Mouse (Mus musculus): ENCODE results near the gene Slc35e3. TPM values are rescaled to one million over a fixed set of nuclear protein-coding genes. Genes with fewer than 3 reads are reported as not detected.

The Slc35e3 gene
- 34.1 and 37.4 TPM in 2 replicates for polyA plus RNA-seq (2016; fragmentation: Nextera tagmentation; extraction: Ambion mirVana)

DNA sequence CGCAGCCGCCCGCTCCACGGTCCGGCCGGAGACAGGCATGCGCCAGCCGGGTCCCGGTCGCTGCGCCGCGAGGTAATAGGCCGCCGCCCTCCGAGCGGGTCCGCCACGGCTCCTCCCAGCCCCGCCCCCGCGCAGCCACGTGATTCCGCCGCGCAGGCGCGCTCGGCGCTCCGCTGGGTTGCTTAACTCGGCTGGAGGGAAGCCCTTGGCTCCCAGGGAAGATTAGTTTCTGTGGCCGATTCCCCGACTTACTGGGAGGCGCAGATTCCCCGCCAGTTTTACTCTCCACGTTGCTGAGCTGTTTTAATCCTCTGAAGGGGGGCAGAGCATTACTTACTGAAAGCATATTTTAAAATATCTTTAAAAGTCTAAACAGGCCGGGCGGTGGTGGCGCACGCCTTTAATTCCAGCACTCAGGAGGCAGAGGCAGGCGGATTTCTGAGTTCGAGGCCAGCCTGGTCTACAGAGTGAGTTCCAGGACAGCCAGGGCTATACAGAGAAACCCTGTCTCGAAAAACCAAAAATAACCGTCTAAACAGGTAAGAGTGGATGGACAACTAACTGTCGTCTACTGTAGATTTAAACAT, at the start of gene Slc35e3:
Gene Slc35e3, minus strand, starts transcription at position 69 of the 587 bp plus-strand sequence.
- peak; percentile 98 for ATAC-seq (ENCODE audit: low FRiP score)
- H3K27ac ChIP-seq, result peak within 1 kb of the TSS; percentile 63; the same call in 1 of the 2 replicates
- WGBS, result 15% methylated on average over 44 of the region's 46 CpGs
- peak within 1 kb of the TSS; percentile 71 for H3K9ac ChIP-seq
- H3K4me2 ChIP-seq, result peak within 1 kb of the TSS; percentile 64
- no peaks in the 10 kb centered on the region for H3K9me3 ChIP-seq
- peaks cover 25% of the 10 kb centered on the region for H3K36me3 ChIP-seq (replicated peaks)
- H3K4me1 ChIP-seq, result peaks cover 24% of the 10 kb centered on the region
- peak within 1 kb of the TSS; percentile 57 for H3K4me3 ChIP-seq (replicated peaks)
- H3K27me3 ChIP-seq, result no peaks in the 10 kb centered on the region

DNA sequence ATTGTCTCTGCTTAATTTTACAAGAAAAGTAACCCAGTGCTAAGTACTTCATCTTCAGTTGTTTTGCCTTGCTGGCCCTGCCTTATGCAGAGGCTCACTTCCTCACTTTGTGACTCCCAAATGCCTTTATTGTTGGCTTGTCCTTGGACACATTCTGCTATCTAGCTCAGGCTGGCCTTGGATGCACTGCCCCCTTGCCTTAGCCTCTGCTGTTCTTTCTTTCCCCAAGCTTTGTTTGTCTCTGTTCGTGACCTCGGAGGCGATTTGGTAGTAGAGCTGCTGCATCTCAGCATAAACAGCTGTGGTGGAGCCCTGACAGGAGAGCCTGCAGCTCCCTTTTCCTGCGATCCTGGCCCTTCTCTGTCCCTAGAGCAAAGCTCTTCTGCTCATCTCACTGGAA, 49.0 kb upstream of the Slc35e3 start:
- Histone ChIP-seq H3K36me3 (replicated peaks) (0 out of 2 replicates have a peak, but pooled peaks cover 2% of the 10 kb centered on the region), H3K9ac (no peak overlapping the region), H3K4me1 (peaks cover 16% of the 10 kb centered on the region), H3K9me3 (peaks cover 3% of the 10 kb centered on the region; the same call in 1 of the 2 replicates), H3K4me2 (no peak overlapping the region), H3K27ac (no peak overlapping the region), H3K4me3 (replicated peaks) (no peak overlapping the region), H3K27me3 (no peaks in the 10 kb centered on the region)
- WGBS, result 82% methylated on average over 4 of the region's 4 CpGs
- ATAC-seq (ENCODE audit: low FRiP score), result no peak

DNA sequence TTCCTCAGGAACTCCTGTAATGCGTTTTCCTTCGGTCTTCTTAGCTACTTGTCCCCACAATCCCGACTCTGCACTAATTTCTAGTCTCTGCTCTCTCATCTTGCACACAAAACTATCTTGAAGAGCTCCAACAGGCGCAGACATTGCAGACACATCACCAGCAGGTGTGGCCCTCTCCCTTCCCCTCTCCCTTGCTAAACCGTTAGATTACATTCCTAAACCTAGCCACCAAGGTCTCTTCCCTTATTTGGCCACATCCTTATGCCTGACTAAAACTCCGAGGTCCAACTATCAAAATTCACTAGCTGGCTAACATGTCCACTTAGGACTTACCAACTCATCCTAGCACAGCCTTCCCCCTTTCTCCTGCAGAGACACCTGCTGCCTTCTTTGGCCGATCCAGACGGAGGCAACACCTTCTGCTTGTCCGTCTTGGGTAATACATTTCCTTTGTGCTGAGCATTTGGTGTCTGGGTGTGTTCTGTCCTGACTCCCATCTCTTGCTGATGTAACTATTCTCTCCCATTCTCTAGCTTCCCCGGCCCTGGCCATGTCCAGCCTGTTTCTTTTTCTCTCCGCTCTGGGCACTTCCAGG, 47.4 kb upstream of the Slc35e3 start:
- Histone ChIP-seq H3K4me2 (peak overlapping the region; percentile 85), H3K9me3 (peaks cover 3% of the 10 kb centered on the region; the same call in 1 of the 2 replicates), H3K27me3 (no peaks in the 10 kb centered on the region), H3K9ac (no peak overlapping the region), H3K27ac (no peak overlapping the region), H3K4me3 (replicated peaks) (no peak overlapping the region; the same call in 1 of the 2 replicates), H3K36me3 (replicated peaks) (0 out of 2 replicates have a peak, but pooled peaks cover 6% of the 10 kb centered on the region), H3K4me1 (peaks cover 16% of the 10 kb centered on the region)
- no peak for ATAC-seq (ENCODE audit: low FRiP score)
- 80% methylated on average over 11 of the region's 11 CpGs for WGBS

DNA sequence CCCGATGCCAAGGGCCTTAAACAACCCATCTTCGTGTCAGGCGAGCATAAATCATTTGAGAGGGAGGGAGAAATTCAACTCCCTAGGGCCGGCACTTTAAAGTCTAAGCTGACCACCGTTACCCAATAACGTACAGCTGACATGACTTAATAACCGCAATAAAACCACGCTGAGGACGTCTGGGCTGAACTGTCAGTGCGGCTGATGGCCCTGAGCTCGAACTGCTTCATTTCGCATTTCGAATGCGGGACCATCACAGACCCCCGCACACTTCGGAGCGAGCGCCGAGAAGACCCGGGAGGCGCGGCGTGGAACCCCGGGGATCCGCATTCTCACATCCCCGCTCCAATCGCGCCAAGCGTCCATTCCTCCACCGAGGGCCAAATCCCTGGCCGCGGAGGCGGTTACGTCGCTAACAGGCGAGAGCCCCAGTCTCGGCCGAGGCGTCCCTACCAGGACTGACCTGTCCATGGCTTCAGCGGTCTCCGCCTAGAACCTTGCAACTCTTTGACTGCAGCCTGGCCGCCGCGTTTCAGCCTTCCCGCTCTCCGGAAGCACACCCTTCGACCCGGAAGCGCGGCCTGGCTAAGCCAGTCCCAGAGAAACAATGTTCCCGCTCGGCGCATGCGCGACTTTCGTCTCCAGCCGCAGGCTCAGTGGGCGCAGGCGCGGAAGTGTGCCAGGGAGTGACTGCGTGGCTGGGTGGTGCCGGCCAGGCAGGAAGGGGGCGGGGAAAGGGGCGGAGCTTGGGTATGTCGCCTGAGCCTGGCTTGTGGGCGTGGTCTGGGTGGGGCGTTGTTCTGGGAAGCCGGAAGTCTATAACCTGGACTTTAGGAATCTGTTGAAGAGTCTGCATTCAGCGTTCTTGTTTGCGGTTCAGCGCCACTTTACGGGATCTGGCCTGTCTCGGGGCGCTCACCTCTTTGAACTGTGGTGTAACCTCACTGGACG, 46.3 kb upstream of the Slc35e3 start, which contains the start of gene Nup107:
Gene Nup107, minus strand, starts transcription at position 565 of the 951 bp plus-strand sequence.
- WGBS, result under 1% methylated on average over 75 of the region's 75 CpGs

DNA sequence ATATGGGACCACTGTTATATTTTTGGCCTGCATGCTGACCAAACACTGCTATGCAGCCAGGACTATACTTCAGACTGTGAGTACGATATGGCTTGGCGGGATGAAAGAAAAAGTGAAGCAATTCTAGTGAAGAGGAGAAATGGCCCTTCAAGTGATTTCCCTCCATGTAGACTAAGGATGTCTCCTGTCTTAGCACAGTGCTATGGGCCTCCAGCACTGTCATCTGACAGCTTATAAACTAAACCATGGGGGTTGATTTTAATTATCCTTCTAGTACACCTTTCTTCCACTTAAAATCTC, 45.0 kb upstream of the Slc35e3 start:
- H3K9me3 ChIP-seq, result 0 out of 2 replicates have a peak, but pooled peaks cover under 1% of the 10 kb centered on the region
- peaks cover 16% of the 10 kb centered on the region for H3K4me1 ChIP-seq
- H3K4me2 ChIP-seq, result peak overlapping the region; percentile 85
- H3K4me3 ChIP-seq (replicated peaks), result peak overlapping the region; percentile 82
- 93% methylated on average over 2 of the region's 2 CpGs for WGBS
- H3K9ac ChIP-seq, result no peak overlapping the region
- H3K36me3 ChIP-seq (replicated peaks), result peaks cover 25% of the 10 kb centered on the region
- no peaks in the 10 kb centered on the region for H3K27me3 ChIP-seq
- H3K27ac ChIP-seq, result no peak overlapping the region
- no peak for ATAC-seq (ENCODE audit: low FRiP score)

More for the DNA sequence above, 46.3 kb upstream of the Slc35e3 start, which contains the start of gene Nup107:
- Histone ChIP-seq H3K27ac (peak within 1 kb of the TSS; percentile 69), H3K27me3 (no peaks in the 10 kb centered on the region), H3K4me3 (replicated peaks) (peak within 1 kb of the TSS; percentile 82), H3K9me3 (peaks cover 3% of the 10 kb centered on the region; the same call in 1 of the 2 replicates), H3K9ac (peak within 1 kb of the TSS; percentile 80), H3K4me1 (peaks cover 16% of the 10 kb centered on the region), H3K36me3 (replicated peaks) (peaks cover 12% of the 10 kb centered on the region), H3K4me2 (peak within 1 kb of the TSS; percentile 85)
- peak; percentile 99 for ATAC-seq (ENCODE audit: low FRiP score)

DNA sequence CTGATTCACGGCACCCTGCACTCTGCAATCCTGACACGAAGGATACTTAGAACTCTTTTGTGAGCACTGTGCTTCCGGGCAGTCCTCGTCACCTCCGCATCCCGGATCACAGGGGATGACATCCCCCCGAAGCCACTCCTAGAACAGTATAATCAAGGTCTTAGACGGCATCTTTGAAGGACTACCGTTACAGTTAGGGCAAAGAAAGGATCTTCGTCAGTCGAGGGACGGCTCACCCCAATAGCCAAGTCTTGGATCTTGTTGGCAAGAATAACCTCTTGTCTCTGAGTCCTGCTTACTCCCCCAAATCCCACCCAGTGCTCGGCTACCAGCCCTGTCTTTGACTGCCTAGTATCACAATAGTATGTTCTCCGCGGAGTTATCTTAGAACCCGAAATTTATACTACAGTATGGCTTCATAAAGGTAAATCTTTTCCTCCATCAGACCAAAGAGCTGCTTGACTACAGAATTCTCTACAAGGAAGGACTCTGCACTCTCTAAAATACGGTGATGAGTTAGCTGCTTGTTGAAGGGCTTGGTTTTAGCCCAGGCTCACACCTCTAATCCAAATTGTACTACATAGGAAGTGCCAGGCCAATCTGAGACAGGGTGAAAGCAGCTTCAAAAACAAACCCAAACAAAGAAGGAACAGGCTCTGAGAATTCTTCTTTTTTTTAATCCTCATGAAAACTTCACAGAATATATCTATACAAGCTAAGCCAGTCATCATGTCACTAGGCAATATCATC, 44.4 kb upstream of the Slc35e3 start:
- no peaks in the 10 kb centered on the region for H3K9me3 ChIP-seq
- no peak overlapping the region for H3K27ac ChIP-seq
- peaks cover 30% of the 10 kb centered on the region for H3K36me3 ChIP-seq (replicated peaks)
- ATAC-seq (ENCODE audit: low FRiP score), result no peak
- peak overlapping the region; percentile 85; the same call in 1 of the 2 replicates for H3K4me2 ChIP-seq
- H3K27me3 ChIP-seq, result no peaks in the 10 kb centered on the region
- 95% methylated on average over 17 of the region's 17 CpGs for WGBS
- H3K9ac ChIP-seq, result no peak overlapping the region
- peaks cover 16% of the 10 kb centered on the region for H3K4me1 ChIP-seq
- H3K4me3 ChIP-seq (replicated peaks), result no peak overlapping the region

DNA sequence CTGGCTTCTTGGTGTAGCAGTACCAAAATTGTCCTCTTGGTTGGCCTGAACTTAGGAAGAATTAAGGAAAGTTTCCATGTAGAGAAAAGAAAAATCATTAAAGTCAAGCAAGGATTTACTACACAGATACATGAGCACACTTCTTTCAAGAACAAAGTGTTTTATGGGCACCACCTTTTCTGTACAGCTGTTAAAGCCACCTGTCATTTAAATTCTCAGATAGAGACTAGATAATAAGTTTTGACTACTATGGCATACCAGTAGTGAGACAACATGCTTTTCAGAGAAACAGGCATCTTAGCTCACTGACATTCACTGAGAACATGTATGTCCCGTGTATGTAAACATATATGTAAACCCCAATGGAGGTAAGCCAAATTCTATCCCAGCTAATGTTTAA, 43.8 kb upstream of the Slc35e3 start:
- Histone ChIP-seq H3K9me3 (no peaks in the 10 kb centered on the region), H3K4me3 (replicated peaks) (no peak overlapping the region), H3K27ac (no peak overlapping the region), H3K27me3 (no peaks in the 10 kb centered on the region), H3K9ac (no peak overlapping the region), H3K4me1 (peaks cover 16% of the 10 kb centered on the region), H3K36me3 (replicated peaks) (peaks cover 34% of the 10 kb centered on the region), H3K4me2 (no peak overlapping the region)
- no peak for ATAC-seq (ENCODE audit: low FRiP score)
- WGBS, result 85% methylated on average over 1 of the region's 1 CpGs

DNA sequence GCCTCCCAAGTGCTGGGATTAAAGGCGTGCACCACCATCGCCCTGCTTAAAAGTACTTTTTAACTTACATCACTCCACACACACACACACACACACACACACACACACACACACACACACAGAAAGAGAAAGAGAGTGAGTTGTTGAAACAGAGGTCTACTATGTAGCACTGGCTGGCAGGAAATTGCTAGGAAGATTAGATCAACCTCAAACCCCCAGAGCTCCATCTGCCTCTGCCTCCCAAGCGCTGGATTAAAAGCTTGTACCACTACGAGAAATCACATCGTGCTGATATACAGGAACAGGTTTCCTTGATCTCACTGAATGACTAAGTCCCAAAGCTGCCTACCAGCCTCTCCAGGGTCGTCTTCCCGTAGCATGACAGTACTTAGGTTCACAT, 38.5 kb upstream of the Slc35e3 start:
- Histone ChIP-seq H3K27me3 (no peaks in the 10 kb centered on the region), H3K27ac (no peak overlapping the region), H3K4me3 (replicated peaks) (no peak overlapping the region), H3K9ac (no peak overlapping the region), H3K36me3 (replicated peaks) (peaks cover 72% of the 10 kb centered on the region), H3K9me3 (no peaks in the 10 kb centered on the region), H3K4me2 (no peak overlapping the region), H3K4me1 (no peaks in the 10 kb centered on the region)
- ATAC-seq (ENCODE audit: low FRiP score), result no peak
- WGBS, result 94% methylated on average over 7 of the region's 7 CpGs

DNA sequence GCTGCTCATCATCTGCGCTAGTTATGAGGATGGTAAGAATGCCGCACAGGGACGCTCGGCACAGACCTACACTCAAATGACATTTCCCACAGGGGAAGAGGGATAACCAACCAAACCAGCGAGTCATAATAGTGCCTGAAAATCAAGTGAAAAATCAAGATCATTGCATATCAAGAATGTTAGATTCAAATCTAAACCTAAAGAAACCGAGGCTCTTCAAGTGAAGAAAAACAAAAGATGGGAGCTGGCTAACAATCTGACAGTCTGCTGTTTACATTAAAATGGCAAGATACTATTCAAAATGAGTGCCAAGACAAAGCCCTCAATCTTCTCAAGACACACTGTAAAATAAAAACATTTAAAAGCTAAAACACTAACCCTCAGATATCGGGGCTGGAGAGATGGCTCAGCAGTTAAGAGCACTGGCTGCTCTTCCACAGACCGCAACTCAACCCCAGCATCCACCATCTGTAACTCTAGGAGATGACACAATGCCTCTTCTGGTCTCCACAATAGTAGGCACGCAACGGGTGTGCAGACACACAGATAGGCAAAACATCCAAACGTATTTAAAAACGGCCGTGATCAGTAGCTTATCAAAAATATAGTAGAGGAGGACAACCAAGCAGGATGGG, 37.7 kb upstream of the Slc35e3 start:
- no peak overlapping the region for H3K4me3 ChIP-seq (replicated peaks)
- no peaks in the 10 kb centered on the region for H3K9me3 ChIP-seq
- 95% methylated on average over 13 of the region's 13 CpGs for WGBS
- H3K4me2 ChIP-seq, result no peak overlapping the region
- no peak for ATAC-seq (ENCODE audit: low FRiP score)
- H3K9ac ChIP-seq, result no peak overlapping the region
- H3K27me3 ChIP-seq, result no peaks in the 10 kb centered on the region
- H3K27ac ChIP-seq, result no peak overlapping the region
- peaks cover 76% of the 10 kb centered on the region for H3K36me3 ChIP-seq (replicated peaks)
- H3K4me1 ChIP-seq, result no peaks in the 10 kb centered on the region

DNA sequence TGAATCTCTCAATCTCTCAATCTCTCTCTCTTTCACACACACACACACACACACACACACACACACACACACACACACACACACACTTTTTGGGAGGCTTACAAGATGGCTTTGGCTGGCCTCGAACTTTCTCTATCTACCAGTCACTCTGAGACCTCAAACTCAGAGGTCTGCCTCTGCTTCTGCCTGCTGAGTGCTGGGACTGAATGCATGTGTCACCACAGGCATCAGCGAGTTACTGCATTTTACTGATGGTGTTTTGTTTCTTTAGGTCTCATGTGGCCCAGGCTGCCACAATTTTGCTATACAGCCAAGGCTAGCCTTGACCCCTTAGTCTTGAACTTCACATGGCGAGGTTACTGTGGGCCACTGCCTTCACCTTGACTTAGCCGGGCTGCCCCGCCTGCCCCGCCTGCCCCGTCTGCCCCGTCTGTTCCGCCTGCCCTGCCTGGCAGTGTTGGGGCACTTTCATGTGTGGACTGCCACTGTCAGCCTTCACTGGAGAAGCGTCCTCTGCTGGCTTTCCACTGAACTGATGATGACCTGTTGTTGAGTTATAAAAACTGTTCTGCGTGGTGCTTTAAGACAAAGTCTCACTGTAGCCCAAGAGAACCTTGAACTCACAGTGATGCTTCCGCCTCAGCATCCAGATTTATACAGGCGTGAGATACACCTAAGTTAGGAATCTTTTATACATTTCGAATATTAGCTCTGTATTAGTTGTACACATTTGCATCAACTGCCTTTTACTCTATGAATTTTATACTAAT, 36.5 kb upstream of the Slc35e3 start:
- ATAC-seq (ENCODE audit: low FRiP score), result no peak
- no peaks in the 10 kb centered on the region for H3K9me3 ChIP-seq
- 95% methylated on average over 14 of the region's 14 CpGs for WGBS
- no peak overlapping the region for H3K27ac ChIP-seq
- no peak overlapping the region for H3K9ac ChIP-seq
- H3K36me3 ChIP-seq (replicated peaks), result peaks cover 84% of the 10 kb centered on the region
- H3K4me2 ChIP-seq, result no peak overlapping the region
- H3K27me3 ChIP-seq, result no peaks in the 10 kb centered on the region
- no peaks in the 10 kb centered on the region for H3K4me1 ChIP-seq
- no peak overlapping the region for H3K4me3 ChIP-seq (replicated peaks)

DNA sequence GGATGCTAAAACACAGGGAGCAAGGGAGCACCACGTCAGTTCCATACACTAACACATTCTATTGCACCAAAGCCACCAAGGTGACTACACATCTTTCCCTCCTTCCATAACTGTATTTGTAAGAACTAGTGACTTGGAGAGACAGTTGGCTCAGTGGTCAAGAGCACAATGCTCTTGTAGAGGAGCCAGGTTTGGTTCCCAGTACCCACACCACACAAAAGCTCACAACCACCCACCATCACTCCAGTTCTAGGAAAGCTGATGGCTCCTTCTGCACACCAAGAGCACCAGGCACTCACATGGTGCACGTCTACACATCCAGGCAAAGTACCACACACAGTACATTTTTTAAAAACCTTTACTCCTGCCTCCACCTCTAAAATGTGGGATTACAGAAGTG, 35.9 kb upstream of the Slc35e3 start:
- ATAC-seq (ENCODE audit: low FRiP score), result no peak
- no peak overlapping the region for H3K4me2 ChIP-seq
- H3K27me3 ChIP-seq, result no peaks in the 10 kb centered on the region
- H3K9me3 ChIP-seq, result no peaks in the 10 kb centered on the region
- H3K9ac ChIP-seq, result no peak overlapping the region
- H3K4me1 ChIP-seq, result no peaks in the 10 kb centered on the region
- no peak overlapping the region for H3K27ac ChIP-seq
- 92% methylated on average over 2 of the region's 2 CpGs for WGBS
- H3K36me3 ChIP-seq (replicated peaks), result peaks cover 82% of the 10 kb centered on the region
- no peak overlapping the region for H3K4me3 ChIP-seq (replicated peaks)
